Mouse (Mus musculus) small intestine, adult 2 months (tissue): ENCODE results near the gene Gpx1.

ENCODE experiments used
- CTCF ChIP-seq: fragments of 200-500 bp; IDR thresholded peaks from 2 replicates; pipeline ENCODE4 v1.5.1; 2012; ENCODE audit warnings: low read depth, mild to moderate bottlenecking, control low read depth, inconsistent platforms, low read length, moderate library complexity, mixed read lengths; ENCODE audit not compliant: insufficient replicate concordance, insufficient read length; ENCODE audit errors: extremely low read depth
- POLR2A ChIP-seq: fragments of 200-500 bp; IDR thresholded peaks from 2 replicates; pipeline ENCODE4 v1.6.1; 2012; ENCODE audit warnings: low read depth, mild to moderate bottlenecking, control low read depth, inconsistent platforms, low read length, moderate library complexity

- TF ChIP-seq CTCF (no peak), POLR2A (no peak)
Observed at GRCm38 (mm10) chr9:108388601-108389000, 49.9 kb downstream of the Gpx1 start.
